Mouse (Mus musculus): ENCODE data around the gene Adprm. TPM values are rescaled to one million over a fixed set of nuclear protein-coding genes. Genes with fewer than 3 reads are reported as not detected.

Gene Adprm
- polyA plus RNA-seq, 1 experiment: 13.1 TPM

DNA sequence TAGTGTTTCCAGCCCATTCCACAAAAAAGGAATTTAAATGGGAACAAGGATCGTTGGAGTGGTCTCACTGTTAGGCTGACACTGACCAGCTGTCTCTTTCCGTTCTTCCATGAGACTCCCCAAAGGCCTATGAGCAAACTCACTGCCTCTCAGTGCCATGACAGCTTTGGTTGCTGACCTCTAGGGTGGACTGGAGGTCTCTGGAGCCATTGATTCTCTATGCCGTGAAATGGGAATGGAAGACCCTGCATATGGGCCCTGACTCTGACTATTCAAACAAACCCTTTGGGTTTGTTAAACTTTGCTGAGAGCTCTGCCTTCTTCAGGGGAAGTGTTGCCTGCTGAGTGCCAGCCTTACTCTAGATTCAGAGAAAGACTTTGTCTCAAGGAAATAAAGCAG lies 15.3 kb upstream of the Adprm start:
- Histone ChIP-seq H3K4me3 (no peak overlapping the region), H3K36me3 (ENCODE audit: control insufficient read depth, insufficient read depth) (peaks cover 29% of the 10 kb centered on the region), H3K4me2 (ENCODE audit: low read depth) (no peak overlapping the region), H3ac (ENCODE audit: control insufficient read depth, insufficient read length) (no peak overlapping the region), H3K79me2 (ENCODE audit: control insufficient read depth, insufficient read depth) (no peaks in the 10 kb centered on the region), H3K27me3 (ENCODE audit: control insufficient read depth, insufficient read depth, insufficient read length) (no peaks in the 10 kb centered on the region)
- TF ChIP-seq POLR2A (IDR thresholded peaks at IDR 0.05; ENCODE audit: insufficient read length, low read depth): no peak
- no peak for TF ChIP-seq REST (IDR thresholded peaks at IDR 0.05; ENCODE audit: insufficient read depth, insufficient read length)
- no peak for TF ChIP-seq E2F4 (IDR thresholded peaks at IDR 0.05; ENCODE audit: insufficient read depth)
- no peak for TF ChIP-seq MAX (IDR thresholded peaks at IDR 0.05; ENCODE audit: low read depth)
- no peak for TF ChIP-seq SRF (IDR thresholded peaks at IDR 0.05; ENCODE audit: control insufficient read depth, insufficient read length, low read depth)
- TF ChIP-seq MYOD1 (IDR thresholded peaks at IDR 0.05; ENCODE audit: control insufficient read depth in 1 of 3, insufficient read length in 2 of 3, low read depth in 2 of 3): peak in 2 of 3 experiments; percentile 13 to 38
- TF ChIP-seq CEBPB (IDR thresholded peaks at IDR 0.05; ENCODE audit: insufficient read depth, poor library complexity, severe bottlenecking): no peak
- TF ChIP-seq POLR2AphosphoS2 (IDR thresholded peaks at IDR 0.05; ENCODE audit: insufficient read length, low read depth): no peak

DNA sequence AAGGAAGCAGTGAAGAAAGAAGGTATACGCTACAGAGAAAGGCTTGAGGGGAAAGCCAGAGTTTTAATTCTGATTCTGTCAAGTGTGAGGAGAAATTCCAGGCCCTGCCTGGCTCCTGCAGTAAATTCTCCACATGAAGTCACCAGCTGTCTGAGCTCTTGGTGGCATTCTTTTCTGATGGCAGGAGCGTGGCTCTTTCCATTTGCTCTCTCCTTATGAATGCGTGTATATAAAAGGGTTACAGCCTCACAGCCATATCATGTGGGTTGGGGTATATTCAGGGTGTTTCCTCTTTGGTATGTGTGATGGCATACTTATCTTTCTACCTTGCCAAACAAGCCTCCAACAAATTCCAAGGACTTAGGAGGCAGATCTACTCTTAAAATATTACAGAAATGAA lies 10.3 kb upstream of the Adprm start:
- H3K4me3 ChIP-seq: no peak overlapping the region
- no peak overlapping the region for H3ac ChIP-seq (ENCODE audit: control insufficient read depth, insufficient read length)
- no peaks in the 10 kb centered on the region for H3K79me2 ChIP-seq (ENCODE audit: control insufficient read depth, insufficient read depth)
- peak in 1 of 3 experiments; percentile 8 for TF ChIP-seq MYOD1 (IDR thresholded peaks at IDR 0.05; ENCODE audit: control insufficient read depth in 1 of 3, insufficient read length in 2 of 3, low read depth in 2 of 3)
- TF ChIP-seq TCF12 (IDR thresholded peaks at IDR 0.05; ENCODE audit: insufficient read depth, poor library complexity, severe bottlenecking): peak; percentile 10
- no peak for TF ChIP-seq USF1 (IDR thresholded peaks at IDR 0.05; ENCODE audit: low read depth)
- no peak for TF ChIP-seq E2F4 (IDR thresholded peaks at IDR 0.05; ENCODE audit: insufficient read depth)
- TF ChIP-seq TCF3 (IDR thresholded peaks at IDR 0.05; ENCODE audit: insufficient read length, low read depth): no peak
- no peak for TF ChIP-seq MAX (IDR thresholded peaks at IDR 0.05; ENCODE audit: low read depth)
- peak in 2 of 3 experiments; percentile 27 to 33 for TF ChIP-seq MYOG (IDR thresholded peaks at IDR 0.05; ENCODE audit: control insufficient read depth in 1 of 3, insufficient read depth in 1 of 3, insufficient read length in 2 of 3, low read depth in 2 of 3)
- no peak for TF ChIP-seq REST (IDR thresholded peaks at IDR 0.05; ENCODE audit: insufficient read depth, insufficient read length)
- no peak for TF ChIP-seq POLR2A (IDR thresholded peaks at IDR 0.05; ENCODE audit: insufficient read length, low read depth)
- TF ChIP-seq SRF (IDR thresholded peaks at IDR 0.05; ENCODE audit: control insufficient read depth, insufficient read length, low read depth): no peak
- H3K36me3 ChIP-seq (ENCODE audit: control insufficient read depth, insufficient read depth): peaks cover 63% of the 10 kb centered on the region
- no peaks in the 10 kb centered on the region for H3K27me3 ChIP-seq (ENCODE audit: control insufficient read depth, insufficient read depth, insufficient read length)
- no peak overlapping the region for H3K4me2 ChIP-seq (ENCODE audit: low read depth)

DNA sequence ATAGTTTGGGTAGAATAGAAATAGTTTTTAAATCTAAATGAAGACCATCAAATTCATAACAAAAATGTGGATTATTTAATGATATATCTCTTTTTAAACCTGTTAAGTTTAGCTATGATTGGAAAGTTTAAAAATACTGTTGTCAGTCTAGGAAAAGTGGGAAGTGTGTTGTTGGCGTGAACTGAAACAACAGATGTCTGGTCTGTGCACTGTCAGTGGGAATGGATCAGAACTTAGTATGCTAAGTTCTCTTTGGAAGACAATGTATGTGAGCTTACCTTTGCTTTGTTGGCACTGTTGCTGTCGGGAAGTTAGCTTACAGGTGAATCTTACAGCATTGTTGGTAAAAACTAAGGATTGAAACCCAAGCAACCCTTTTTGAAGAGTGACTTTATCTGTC lies 8.9 kb upstream of the Adprm start:
- Histone ChIP-seq H3K4me3 (no peak overlapping the region), H3K79me2 (ENCODE audit: control insufficient read depth, insufficient read depth) (no peaks in the 10 kb centered on the region), H3K27me3 (ENCODE audit: control insufficient read depth, insufficient read depth, insufficient read length) (no peaks in the 10 kb centered on the region), H3ac (ENCODE audit: control insufficient read depth, insufficient read length) (no peak overlapping the region), H3K36me3 (ENCODE audit: control insufficient read depth, insufficient read depth) (peaks cover 71% of the 10 kb centered on the region), H3K4me2 (ENCODE audit: low read depth) (no peak overlapping the region)
- TF ChIP-seq SRF (IDR thresholded peaks at IDR 0.05; ENCODE audit: control insufficient read depth, insufficient read length, low read depth) (no peak), TCF12 (IDR thresholded peaks at IDR 0.05; ENCODE audit: insufficient read depth, poor library complexity, severe bottlenecking) (no peak), MYOG (IDR thresholded peaks at IDR 0.05; ENCODE audit: control insufficient read depth in 1 of 3, insufficient read depth in 1 of 3, insufficient read length in 2 of 3, low read depth in 2 of 3) (no peak), POLR2AphosphoS2 (IDR thresholded peaks at IDR 0.05; ENCODE audit: insufficient read length, low read depth) (no peak), REST (IDR thresholded peaks at IDR 0.05; ENCODE audit: insufficient read depth, insufficient read length) (no peak), MYOD1 (IDR thresholded peaks at IDR 0.05; ENCODE audit: control insufficient read depth in 1 of 3, insufficient read length in 2 of 3, low read depth in 2 of 3) (no peak), TCF3 (IDR thresholded peaks at IDR 0.05; ENCODE audit: insufficient read length, low read depth) (no peak)

DNA sequence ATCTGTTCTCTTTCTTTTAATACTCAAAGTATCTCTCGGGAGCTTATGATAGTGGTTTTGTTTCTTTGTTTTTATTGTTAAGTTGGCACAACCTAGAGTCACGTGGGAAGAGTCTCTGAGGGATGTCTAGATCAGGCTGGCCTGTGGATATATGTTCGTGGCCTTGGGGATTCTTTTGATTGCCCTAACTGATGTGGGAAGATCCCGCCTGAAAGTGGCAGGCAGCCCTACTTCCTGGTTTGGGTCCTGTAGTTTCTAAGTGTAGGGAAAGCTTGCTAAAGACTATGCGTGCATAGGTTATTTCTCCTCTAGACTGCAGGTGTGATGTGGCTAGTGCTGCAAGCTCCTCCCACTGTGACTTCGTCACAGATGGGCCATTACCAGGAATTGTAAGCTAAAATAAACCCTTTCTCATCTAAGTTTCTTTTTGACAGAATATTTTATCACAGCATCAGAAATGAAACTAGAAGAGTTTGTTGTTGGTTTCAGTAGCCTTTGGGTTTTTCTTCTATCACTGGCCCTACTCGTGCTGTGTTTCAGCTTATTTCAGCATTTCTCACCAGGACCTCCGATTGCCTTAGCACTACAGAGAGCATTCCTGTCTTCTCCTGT lies 2.5 kb upstream of the Adprm start:
- H3K4me2 ChIP-seq (ENCODE audit: low read depth): no peak overlapping the region
- no peak overlapping the region for H3ac ChIP-seq (ENCODE audit: control insufficient read depth, insufficient read length)
- TF ChIP-seq POLR2AphosphoS2 (IDR thresholded peaks at IDR 0.05; ENCODE audit: insufficient read length, low read depth) (no peak), MYOG (IDR thresholded peaks at IDR 0.05; ENCODE audit: control insufficient read depth in 1 of 3, insufficient read depth in 1 of 3, insufficient read length in 2 of 3, low read depth in 2 of 3) (no peak), POLR2A (IDR thresholded peaks at IDR 0.05; ENCODE audit: insufficient read length, low read depth) (no peak), MYOD1 (IDR thresholded peaks at IDR 0.05; ENCODE audit: control insufficient read depth in 1 of 3, insufficient read length in 2 of 3, low read depth in 2 of 3) (no peak), USF1 (IDR thresholded peaks at IDR 0.05; ENCODE audit: low read depth) (no peak), CEBPB (IDR thresholded peaks at IDR 0.05; ENCODE audit: insufficient read depth, poor library complexity, severe bottlenecking) (no peak), REST (IDR thresholded peaks at IDR 0.05; ENCODE audit: insufficient read depth, insufficient read length) (no peak), SRF (IDR thresholded peaks at IDR 0.05; ENCODE audit: control insufficient read depth, insufficient read length, low read depth) (no peak), TCF3 (IDR thresholded peaks at IDR 0.05; ENCODE audit: insufficient read length, low read depth) (no peak), MAX (IDR thresholded peaks at IDR 0.05; ENCODE audit: low read depth) (no peak), TCF12 (IDR thresholded peaks at IDR 0.05; ENCODE audit: insufficient read depth, poor library complexity, severe bottlenecking) (no peak), E2F4 (IDR thresholded peaks at IDR 0.05; ENCODE audit: insufficient read depth) (no peak)
- peaks cover 40% of the 10 kb centered on the region for H3K36me3 ChIP-seq (ENCODE audit: control insufficient read depth, insufficient read depth)
- peak overlapping the region; percentile 92 for H3K4me3 ChIP-seq
- H3K79me2 ChIP-seq (ENCODE audit: control insufficient read depth, insufficient read depth): peaks cover 36% of the 10 kb centered on the region
- H3K27me3 ChIP-seq (ENCODE audit: control insufficient read depth, insufficient read depth, insufficient read length): no peaks in the 10 kb centered on the region

All from myocyte (in vitro differentiated cells).